Mouse (Mus musculus): Measurements from ENCODE around the gene Hoxd9. TPM values are rescaled to one million over a fixed set of nuclear protein-coding genes. Genes with fewer than 3 reads are reported as not detected.
A peak's percentile ranks its signal among the peaks of the same experiment; 100 is the strongest.

The Hoxd9 gene
- polyA plus RNA-seq, 1 experiment from 2014 or later: 0.09 TPM

GRCm38 (mm10) chr2:74739869-74740268 is 42.3 kb downstream of the Hoxd9 start:
- H3K27ac ChIP-seq: peak overlapping the region; percentile 98
- 1% methylated on average over 14 of the region's 14 CpGs for WGBS
- no peak for ATAC-seq (ENCODE audit: low FRiP score)

DNA sequence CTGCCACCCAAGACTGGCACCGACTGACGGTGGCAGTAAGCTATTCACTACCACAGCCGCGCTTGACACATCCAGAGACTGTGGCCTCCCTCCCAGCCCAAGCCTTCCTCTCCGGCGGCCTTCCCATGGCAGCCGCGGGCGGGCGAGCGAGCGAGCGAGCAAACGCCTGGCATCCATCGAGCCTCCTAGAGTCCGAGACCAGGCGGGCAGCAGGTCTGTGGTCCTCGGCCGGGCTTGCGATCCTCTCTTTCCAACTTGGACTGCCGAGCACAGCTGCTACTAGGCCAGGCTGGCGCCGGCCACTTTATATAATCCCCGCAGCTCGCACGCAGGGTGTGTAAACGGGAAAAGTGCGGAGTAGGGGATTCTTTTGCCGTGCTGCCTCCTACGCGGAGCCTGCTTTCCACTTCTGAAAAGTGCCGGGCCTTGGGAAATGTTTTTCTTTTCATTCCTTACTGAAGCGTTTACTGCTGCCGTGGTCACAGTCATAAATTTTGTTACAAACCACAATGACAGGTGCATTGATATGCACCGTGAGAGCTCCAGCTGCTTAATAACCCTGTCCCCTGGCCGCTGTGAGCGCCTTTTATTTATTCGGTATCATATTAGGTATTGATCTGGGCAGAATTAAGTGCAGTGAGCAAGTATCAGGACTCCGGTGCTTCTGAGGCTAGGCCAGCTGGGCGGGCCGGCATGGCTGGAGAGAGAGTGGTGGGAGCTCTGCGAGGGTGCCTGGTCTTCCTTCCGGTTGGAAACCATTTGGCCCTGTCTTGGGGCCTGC is 43.0 kb downstream of the Hoxd9 start:
- ATAC-seq (ENCODE audit: low FRiP score) (no peak), DNase-seq (ENCODE audit: low spot score) (no peak)
- H3K9ac ChIP-seq: peak overlapping the region; percentile 87
- WGBS: under 1% methylated on average over 43 of the region's 43 CpGs
- H3K9me3 ChIP-seq (ENCODE audit: control insufficient read depth, low read length): no peaks in the 10 kb centered on the region
- H3K4me2 ChIP-seq (replicated peaks): peak overlapping the region; percentile 82
- H3K27ac ChIP-seq: peak overlapping the region; percentile 98
- H3K36me3 ChIP-seq (replicated peaks; ENCODE audit: control insufficient read depth, insufficient read depth): 0 out of 2 replicates have a peak, but pooled peaks cover 5% of the 10 kb centered on the region
- H3K27me3 ChIP-seq (ENCODE audit: control insufficient read depth, insufficient read depth, low read length): peaks cover 89% of the 10 kb centered on the region
- H3K4me1 ChIP-seq (replicated peaks; ENCODE audit: control insufficient read depth, insufficient read depth, low read length): peaks cover 6% of the 10 kb centered on the region; the same call in 1 of the 2 replicates
- peak overlapping the region; percentile 42 for H3K4me3 ChIP-seq (replicated peaks; ENCODE audit: low read length)

More at GRCm38 (mm10) chr2:74739869-74740268, 42.3 kb downstream of the Hoxd9 start:
- Histone ChIP-seq H3K4me2 (replicated peaks) (peak overlapping the region; percentile 82), H3K27me3 (ENCODE audit: control insufficient read depth, insufficient read depth, low read length) (peaks cover 88% of the 10 kb centered on the region), H3K9me3 (ENCODE audit: control insufficient read depth, low read length) (no peaks in the 10 kb centered on the region), H3K9ac (peak overlapping the region; percentile 87), H3K4me1 (replicated peaks; ENCODE audit: control insufficient read depth, insufficient read depth, low read length) (peaks cover 6% of the 10 kb centered on the region; the same call in 1 of the 2 replicates), H3K4me3 (replicated peaks; ENCODE audit: low read length) (peak overlapping the region; percentile 42), H3K36me3 (replicated peaks; ENCODE audit: control insufficient read depth, insufficient read depth) (0 out of 2 replicates have a peak, but pooled peaks cover 5% of the 10 kb centered on the region)
- no peak for DNase-seq (ENCODE audit: low spot score)

DNA sequence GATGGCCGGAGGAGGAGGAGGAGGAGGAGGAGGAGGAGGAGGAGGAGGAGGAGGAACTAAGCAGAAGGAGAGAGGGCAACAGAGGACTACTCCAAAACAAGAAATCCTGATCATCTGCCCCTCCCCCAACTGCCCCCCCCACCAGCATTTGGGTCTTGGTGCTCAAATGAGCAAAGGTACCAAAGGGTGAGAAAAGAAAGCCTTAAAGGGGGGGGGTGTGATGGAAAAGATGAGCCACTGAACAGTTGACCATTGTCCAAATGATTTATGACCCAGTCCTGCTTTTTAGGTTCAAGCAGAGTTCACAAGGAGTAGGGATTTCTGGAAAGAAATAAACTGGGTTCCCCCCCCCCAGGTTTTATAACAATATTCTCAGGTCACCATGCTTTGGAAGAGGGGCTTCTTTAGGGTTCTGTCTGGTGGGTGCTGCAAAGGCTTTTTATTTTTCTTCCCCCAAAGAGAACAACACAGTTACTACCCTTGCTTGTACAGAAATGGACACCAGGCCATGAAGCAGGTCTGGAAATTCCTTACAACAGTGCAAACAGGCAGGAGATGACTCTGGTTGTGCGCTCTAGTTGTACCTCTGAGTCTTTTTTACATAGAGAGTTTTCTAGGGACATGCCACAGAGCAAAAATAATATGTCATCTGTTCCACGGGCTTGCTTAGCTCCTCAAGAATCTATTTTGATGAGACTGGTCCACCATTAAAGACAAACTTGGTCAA is 43.9 kb downstream of the Hoxd9 start:
- Histone ChIP-seq H3K4me1 (replicated peaks; ENCODE audit: control insufficient read depth, insufficient read depth, low read length) (peaks cover 6% of the 10 kb centered on the region; the same call in 1 of the 2 replicates), H3K36me3 (replicated peaks; ENCODE audit: control insufficient read depth, insufficient read depth) (0 out of 2 replicates have a peak, but pooled peaks cover 7% of the 10 kb centered on the region), H3K9me3 (ENCODE audit: control insufficient read depth, low read length) (no peaks in the 10 kb centered on the region), H3K4me3 (replicated peaks; ENCODE audit: low read length) (no peak overlapping the region), H3K27ac (peak overlapping the region; percentile 67), H3K27me3 (ENCODE audit: control insufficient read depth, insufficient read depth, low read length) (peaks cover 89% of the 10 kb centered on the region), H3K4me2 (replicated peaks) (peak overlapping the region; percentile 45), H3K9ac (0 out of 2 replicates have a peak overlapping the region, but pooled peaks have one; percentile 35)
- ATAC-seq (ENCODE audit: low FRiP score): no peak
- 21% methylated on average over 2 of the region's 3 CpGs for WGBS
- DNase-seq (ENCODE audit: low spot score): no peak

DNA sequence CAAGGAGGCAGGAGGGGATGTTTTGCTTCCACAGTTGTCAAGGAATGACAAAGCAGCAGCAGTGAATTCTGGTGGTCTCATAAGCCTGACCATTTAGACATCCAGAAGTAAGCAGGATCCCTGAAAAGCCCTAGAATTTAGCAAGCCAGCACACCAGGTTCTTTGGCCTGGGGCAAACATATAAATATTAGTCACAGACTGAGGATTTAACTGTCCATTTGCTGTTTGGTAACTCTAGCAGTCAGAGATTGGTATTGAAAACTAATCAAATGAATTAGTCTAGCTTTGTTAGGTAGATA is 44.4 kb downstream of the Hoxd9 start:
- H3K4me3 ChIP-seq (replicated peaks; ENCODE audit: low read length): no peak overlapping the region
- peak overlapping the region; percentile 45 for H3K4me2 ChIP-seq (replicated peaks)
- ATAC-seq (ENCODE audit: low FRiP score) (no peak), DNase-seq (ENCODE audit: low spot score) (no peak)
- H3K4me1 ChIP-seq (replicated peaks; ENCODE audit: control insufficient read depth, insufficient read depth, low read length): peaks cover 6% of the 10 kb centered on the region; the same call in 1 of the 2 replicates
- H3K9ac ChIP-seq: 0 out of 2 replicates have a peak overlapping the region, but pooled peaks have one; percentile 35
- peak overlapping the region; percentile 67 for H3K27ac ChIP-seq
- H3K36me3 ChIP-seq (replicated peaks; ENCODE audit: control insufficient read depth, insufficient read depth): peaks cover 12% of the 10 kb centered on the region; the same call in 1 of the 2 replicates
- peaks cover 89% of the 10 kb centered on the region for H3K27me3 ChIP-seq (ENCODE audit: control insufficient read depth, insufficient read depth, low read length)
- H3K9me3 ChIP-seq (ENCODE audit: control insufficient read depth, low read length): no peaks in the 10 kb centered on the region

DNA sequence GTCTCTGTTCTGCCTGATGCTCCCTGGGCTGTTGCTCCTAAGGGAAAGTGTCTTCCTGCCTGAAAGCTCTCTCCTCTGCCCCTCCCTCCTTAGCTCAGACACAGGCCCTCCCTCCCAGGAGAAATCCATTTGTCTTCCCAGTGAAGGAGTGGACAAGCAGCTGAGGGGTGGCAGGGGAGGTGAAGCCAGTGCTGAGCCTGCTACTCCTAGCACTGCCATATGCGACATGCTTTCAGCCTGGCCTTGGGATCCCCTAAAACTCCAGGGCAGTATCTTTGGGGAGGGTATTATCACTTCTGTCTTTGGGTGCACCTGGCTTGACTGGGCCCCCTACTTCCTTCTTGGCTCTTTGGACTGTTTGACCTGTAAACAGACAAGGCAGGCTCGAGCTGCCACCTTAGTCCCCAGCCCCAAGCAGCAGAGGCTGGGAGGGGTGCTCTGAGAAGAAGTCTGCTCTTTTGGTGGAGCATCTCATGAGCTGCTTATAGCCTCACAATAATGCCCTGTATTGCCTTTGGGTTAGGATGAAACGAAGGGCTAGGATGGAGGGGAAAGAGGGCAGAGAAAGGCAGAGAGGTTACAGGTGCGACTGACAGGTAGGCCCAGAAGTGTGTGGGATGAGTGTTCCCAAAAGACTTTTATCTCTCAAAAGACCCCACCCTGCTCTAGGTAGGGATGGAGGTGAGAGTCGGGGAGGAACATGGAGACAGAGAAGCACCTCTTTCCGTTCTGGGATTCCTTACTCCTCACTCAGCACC is 48.2 kb downstream of the Hoxd9 start:
- DNase-seq (ENCODE audit: low spot score) (peak; percentile 35), ATAC-seq (ENCODE audit: low FRiP score) (peak; percentile 35; the same call in 1 of the 2 replicates)
- H3K9ac ChIP-seq: peak overlapping the region; percentile 75
- WGBS: 2% methylated on average over 6 of the region's 6 CpGs
- peaks cover 6% of the 10 kb centered on the region; the same call in 1 of the 2 replicates for H3K4me1 ChIP-seq (replicated peaks; ENCODE audit: control insufficient read depth, insufficient read depth, low read length)
- H3K27ac ChIP-seq: peak overlapping the region; percentile 94
- peaks cover 12% of the 10 kb centered on the region; the same call in 1 of the 2 replicates for H3K36me3 ChIP-seq (replicated peaks; ENCODE audit: control insufficient read depth, insufficient read depth)
- peaks cover 88% of the 10 kb centered on the region for H3K27me3 ChIP-seq (ENCODE audit: control insufficient read depth, insufficient read depth, low read length)
- H3K4me2 ChIP-seq (replicated peaks): peak overlapping the region; percentile 55
- H3K9me3 ChIP-seq (ENCODE audit: control insufficient read depth, low read length): no peaks in the 10 kb centered on the region
- H3K4me3 ChIP-seq (replicated peaks; ENCODE audit: low read length): peak overlapping the region; percentile 34

GRCm38 (mm10) chr2:74746298-74746921 is 48.9 kb downstream of the Hoxd9 start:
- peak; percentile 46 for DNase-seq (ENCODE audit: low spot score)
- peaks cover 6% of the 10 kb centered on the region; the same call in 1 of the 2 replicates for H3K4me1 ChIP-seq (replicated peaks; ENCODE audit: control insufficient read depth, insufficient read depth, low read length)
- peak overlapping the region; percentile 75 for H3K9ac ChIP-seq
- peaks cover 12% of the 10 kb centered on the region; the same call in 1 of the 2 replicates for H3K36me3 ChIP-seq (replicated peaks; ENCODE audit: control insufficient read depth, insufficient read depth)
- H3K9me3 ChIP-seq (ENCODE audit: control insufficient read depth, low read length): no peaks in the 10 kb centered on the region
- H3K4me2 ChIP-seq (replicated peaks): peak overlapping the region; percentile 55
- H3K27me3 ChIP-seq (ENCODE audit: control insufficient read depth, insufficient read depth, low read length): peaks cover 92% of the 10 kb centered on the region
- peak overlapping the region; percentile 34 for H3K4me3 ChIP-seq (replicated peaks; ENCODE audit: low read length)
- WGBS: 1% methylated on average over 58 of the region's 58 CpGs
- no peak for ATAC-seq (ENCODE audit: low FRiP score)
- peak overlapping the region; percentile 94 for H3K27ac ChIP-seq

GRCm38 (mm10) chr2:74747006-74747405 is 49.5 kb downstream of the Hoxd9 start:
- peaks cover 7% of the 10 kb centered on the region; the same call in 1 of the 2 replicates for H3K4me1 ChIP-seq (replicated peaks; ENCODE audit: control insufficient read depth, insufficient read depth, low read length)
- DNase-seq (ENCODE audit: low spot score): peak; percentile 42
- ATAC-seq (ENCODE audit: low FRiP score): peak; percentile 5; the same call in 1 of the 2 replicates
- H3K9me3 ChIP-seq (ENCODE audit: control insufficient read depth, low read length): no peaks in the 10 kb centered on the region
- WGBS: 1% methylated on average over 24 of the region's 24 CpGs
- H3K27ac ChIP-seq: peak overlapping the region; percentile 94
- peaks cover 92% of the 10 kb centered on the region for H3K27me3 ChIP-seq (ENCODE audit: control insufficient read depth, insufficient read depth, low read length)
- peak overlapping the region; percentile 55 for H3K4me2 ChIP-seq (replicated peaks)
- peak overlapping the region; percentile 34 for H3K4me3 ChIP-seq (replicated peaks; ENCODE audit: low read length)
- H3K36me3 ChIP-seq (replicated peaks; ENCODE audit: control insufficient read depth, insufficient read depth): peaks cover 12% of the 10 kb centered on the region; the same call in 1 of the 2 replicates
- H3K9ac ChIP-seq: peak overlapping the region; percentile 75

DNA sequence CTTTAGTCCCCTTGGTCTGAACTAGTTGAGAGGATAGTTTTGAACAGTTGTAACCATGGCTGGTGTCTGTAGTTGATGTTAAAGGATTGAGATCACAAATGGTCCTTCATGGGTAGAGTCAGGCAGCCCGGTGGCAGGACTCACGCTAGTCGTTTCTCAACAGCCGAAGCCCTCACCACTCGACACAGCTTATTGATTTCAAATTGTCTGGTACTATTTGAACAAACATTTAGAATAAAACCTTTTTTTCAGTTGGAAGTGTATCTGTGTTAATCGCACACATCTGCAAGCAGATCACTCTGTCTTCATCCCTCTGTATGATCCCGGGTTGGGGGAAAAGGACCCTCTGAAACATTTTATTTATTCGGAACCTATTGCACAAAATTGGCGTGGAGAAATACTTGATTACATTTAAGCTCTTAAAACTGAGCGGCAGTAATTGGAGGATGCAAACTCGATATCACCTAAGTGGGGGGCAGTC is 50.2 kb downstream of the Hoxd9 start:
- Histone ChIP-seq H3K27ac (peak overlapping the region; percentile 94), H3K9me3 (ENCODE audit: control insufficient read depth, low read length) (no peaks in the 10 kb centered on the region), H3K4me1 (replicated peaks; ENCODE audit: control insufficient read depth, insufficient read depth, low read length) (peaks cover 14% of the 10 kb centered on the region), H3K9ac (peak overlapping the region; percentile 75), H3K4me3 (replicated peaks; ENCODE audit: low read length) (peak overlapping the region; percentile 34), H3K27me3 (ENCODE audit: control insufficient read depth, insufficient read depth, low read length) (peaks cover 92% of the 10 kb centered on the region), H3K4me2 (replicated peaks) (peak overlapping the region; percentile 55), H3K36me3 (replicated peaks; ENCODE audit: control insufficient read depth, insufficient read depth) (peaks cover 12% of the 10 kb centered on the region; the same call in 1 of the 2 replicates)
- ATAC-seq (ENCODE audit: low FRiP score) (no peak), DNase-seq (ENCODE audit: low spot score) (peak; percentile 55)
- WGBS: 2% methylated on average over 11 of the region's 11 CpGs

Data from hindbrain, embryonic 14.5 days (tissue).